Mouse (Mus musculus) retina, adult 2 months (tissue): Measurements from ENCODE around the gene Olfr640.

Source experiments
- DNase-seq: peaks from one replicate; pipeline ENCODE4 v3.0.0-alpha.2; 2012; ENCODE audit warnings: low read depth, low spot score

Gene Olfr640

GRCm38 (mm10) chr7:104025473-104025872 is at the start of gene Olfr640:
Gene Olfr640, minus strand, starts transcription at chr7:104025573.
- no peak for DNase-seq

- no peak for DNase-seq
These were observed 46.4 kb upstream of the Olfr640 start, which contains the start of gene Olfr644 for GRCm38 (mm10) chr7:104071769-104072168. Gene Olfr644, minus strand, starts transcription at chr7:104071869.

- DNase-seq, result no peak
These were observed 36.0 kb upstream of the Olfr640 start, which contains the start of gene 4930516K23Rik for GRCm38 (mm10) chr7:104061345-104061744. Gene 4930516K23Rik, minus strand, starts transcription at chr7:104061445.

GRCm38 (mm10) chr7:104059215-104059614 is 33.8 kb upstream of the Olfr640 start:
- DNase-seq, result no peak

- no peak for DNase-seq
These were observed 27.2 kb upstream of the Olfr640 start, which contains the start of gene Olfr642 for GRCm38 (mm10) chr7:104052566-104052965. Gene Olfr642, minus strand, starts transcription at chr7:104052666.

GRCm38 (mm10) chr7:104050745-104051144 is 25.4 kb upstream of the Olfr640 start:
- no peak for DNase-seq

- DNase-seq, result no peak
These were observed 9.8 kb upstream of the Olfr640 start, which contains the start of gene Olfr641 for GRCm38 (mm10) chr7:104035145-104035544. Gene Olfr641, plus strand, starts transcription at chr7:104035445.

GRCm38 (mm10) chr7:104026978-104027377 is 1.6 kb upstream of the Olfr640 start:
- no peak for DNase-seq

- no peak for DNase-seq
These were observed 3.7 kb downstream of the Olfr640 start for GRCm38 (mm10) chr7:104021651-104022050.

GRCm38 (mm10) chr7:104018953-104019352 is 6.4 kb downstream of the Olfr640 start:
- DNase-seq, result no peak

GRCm38 (mm10) chr7:104017203-104017602 is 8.2 kb downstream of the Olfr640 start, which contains the start of gene Olfr639:
Gene Olfr639, minus strand, starts transcription at chr7:104017303.
- no peak for DNase-seq

GRCm38 (mm10) chr7:103999124-103999523 is 26.2 kb downstream of the Olfr640 start:
- no peak for DNase-seq

GRCm38 (mm10) chr7:103998446-103998845 is 26.9 kb downstream of the Olfr640 start, which contains the start of gene Olfr638:
Gene Olfr638, plus strand, starts transcription at chr7:103998746.
- DNase-seq, result no peak

GRCm38 (mm10) chr7:103971782-103972181 is 53.6 kb downstream of the Olfr640 start:
- no peak for DNase-seq

GRCm38 (mm10) chr7:103970852-103971251 is 54.5 kb downstream of the Olfr640 start, which contains the start of gene Olfr635:
Gene Olfr635, plus strand, starts transcription at chr7:103971152.
- no peak for DNase-seq
